ENCODE assay signal across 11 mouse cellular contexts in the genomic region with DNA sequence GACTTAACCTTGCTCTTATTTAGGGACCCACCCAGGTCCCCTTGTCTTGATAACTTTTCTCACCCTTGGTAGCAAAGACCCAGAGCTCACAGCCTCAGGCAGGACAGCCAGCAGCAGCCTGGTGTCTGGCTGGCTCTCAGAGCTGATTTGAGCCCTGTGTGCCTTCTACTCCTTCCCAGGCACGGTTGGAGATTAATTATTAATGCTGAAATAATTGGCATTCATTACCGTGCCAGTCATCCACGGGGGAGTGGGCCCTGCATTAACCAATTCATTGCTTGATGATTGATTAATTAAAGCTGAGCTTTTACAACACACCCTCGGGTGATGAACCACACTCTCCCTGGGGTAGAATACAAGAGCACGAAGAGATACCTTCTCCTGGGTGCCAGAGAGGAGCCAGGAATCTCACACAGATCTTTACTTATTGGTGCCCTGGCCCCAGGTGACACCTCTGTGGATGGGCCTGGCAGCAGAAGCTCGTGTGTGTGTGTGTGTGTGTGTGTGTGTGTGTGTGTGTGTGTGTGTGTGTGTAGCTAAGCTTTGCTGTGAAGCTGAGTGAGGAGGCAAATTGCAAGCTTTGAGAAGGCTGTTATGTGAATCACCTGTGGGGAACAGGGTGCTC. TPM values are rescaled to one million over a fixed set of nuclear protein-coding genes. Genes with fewer than 3 reads are reported as not detected.
DNase-seq lines count a peak whose midpoint lies in the region; ATAC-seq lines count a peak whose summit lies in the region.
"Had no signal": no experiment of that assay in that cellular context is flagged by ENCODE, and none has a peak within 500 bp of the region (broad histone marks: within the 10 kb centered on the region; RNA-seq: fewer than 3 reads in every experiment).

No protein-coding gene starts in this region.

- no peak overlapping the region for H3K4me3 ChIP-seq in neural tube, embryonic 13.5 days
- no peak overlapping the region for H3K4me3 ChIP-seq in liver, embryonic 12.5 days
- H3K4me3 ChIP-seq: embryonic facial prominence, embryonic 13.5 days had no signal

- ATAC-seq in neural tube, embryonic 13.5 days (ENCODE audit: low read depth), result peak; percentile 47
- no peak for ATAC-seq in liver, embryonic 12.5 days
- ATAC-seq: intestine, postnatal 0 days had no signal

- no peak for DNase-seq in neural tube, embryonic 10.5 days (ENCODE audit: extremely low spot score, low spot score)
- peak; percentile 54 for DNase-seq in kidney, adult 11 months
- peak; percentile 13 to 54 for DNase-seq in kidney, postnatal 25 days
- DNase-seq in retina, postnatal 1 day, result peak; percentile 63
- no peak for DNase-seq in spleen, postnatal 4 days (ENCODE audit: low spot score in 2 of 2)
- no peak for DNase-seq in adrenal gland, postnatal 36 days
- DNase-seq: heart, adult 18-20 months had no signal

- peaks cover 19% of the 10 kb centered on the region for H3K4me1 ChIP-seq in neural tube, embryonic 13.5 days (replicated peaks)
- no peaks in the 10 kb centered on the region for H3K4me1 ChIP-seq in liver, embryonic 12.5 days

- no peak overlapping the region for H3K9ac ChIP-seq in neural tube, embryonic 13.5 days
- no peak overlapping the region for H3K9ac ChIP-seq in liver, embryonic 12.5 days
- H3K9ac ChIP-seq: embryonic facial prominence, embryonic 13.5 days had no signal

- no peaks in the 10 kb centered on the region for H3K9me3 ChIP-seq in neural tube, embryonic 13.5 days
- no peaks in the 10 kb centered on the region for H3K9me3 ChIP-seq in liver, embryonic 12.5 days (replicated peaks)
- H3K9me3 ChIP-seq: embryonic facial prominence, embryonic 13.5 days had no signal

- WGBS in neural tube, embryonic 13.5 days, result 18% methylated on average over 6 of the region's 6 CpGs
- WGBS in liver, embryonic 12.5 days (ENCODE audit: insufficient replicate concordance), result 33% methylated on average over 6 of the region's 6 CpGs

- no peaks in the 10 kb centered on the region for H3K36me3 ChIP-seq in neural tube, embryonic 13.5 days
- no peaks in the 10 kb centered on the region for H3K36me3 ChIP-seq in liver, embryonic 12.5 days
- H3K36me3 ChIP-seq: embryonic facial prominence, embryonic 13.5 days had no signal

- H3K27me3 ChIP-seq in neural tube, embryonic 13.5 days, result peaks cover 12% of the 10 kb centered on the region
- peaks cover 9% of the 10 kb centered on the region; the same call in 1 of the 2 replicates for H3K27me3 ChIP-seq in liver, embryonic 12.5 days (replicated peaks)
- H3K27me3 ChIP-seq: embryonic facial prominence, embryonic 13.5 days had no signal

- no peak overlapping the region for H3K4me2 ChIP-seq in neural tube, embryonic 13.5 days
- H3K4me2 ChIP-seq in liver, embryonic 12.5 days, result no peak overlapping the region
- H3K4me2 ChIP-seq: embryonic facial prominence, embryonic 13.5 days had no signal

- H3K27ac ChIP-seq in neural tube, embryonic 13.5 days (replicated peaks), result no peak overlapping the region
- no peak overlapping the region for H3K27ac ChIP-seq in liver, embryonic 12.5 days
- H3K27ac ChIP-seq: embryonic facial prominence, embryonic 13.5 days had no signal

RNA-seq across cellular contexts. Expression of a gene that starts 14.2 kb away (rescaled TPM):
- polyA plus RNA-seq in neural tube, embryonic 13.5 days (2015; fragmentation: Nextera tagmentation; extraction: Ambion mirVana), result 2.4 and 2.7 TPM in 2 replicates
- polyA plus RNA-seq in liver, embryonic 12.5 days (2016; fragmentation: Nextera tagmentation; extraction: Ambion mirVana), result 0.17 and 0.24 TPM in 2 replicates
- 1 to 10 TPM; 2.2 to 2.8 TPM for total RNA-seq in adrenal gland, postnatal 36 days (2021)

Comparison
In these comparisons a context has a peak if more than half of its experiments do, and no peak if none do; other contexts are left out.
1. DNase-seq: peak in kidney, adult 11 months (single experiment), kidney, postnatal 25 days (2 of 2) and retina, postnatal 1 day (single experiment); none in neural tube, embryonic 10.5 days (single experiment), spleen, postnatal 4 days (0 of 2) and adrenal gland, postnatal 36 days (0 of 2).